Mouse (Mus musculus): Measurements from ENCODE around the gene Dop1b.
"Not testable (repeated sequence)": the region's sequence is repeated elsewhere in the genome, so short reads cannot be mapped to it uniquely, and the experiment has no call there.

Gene Dop1b

DNA sequence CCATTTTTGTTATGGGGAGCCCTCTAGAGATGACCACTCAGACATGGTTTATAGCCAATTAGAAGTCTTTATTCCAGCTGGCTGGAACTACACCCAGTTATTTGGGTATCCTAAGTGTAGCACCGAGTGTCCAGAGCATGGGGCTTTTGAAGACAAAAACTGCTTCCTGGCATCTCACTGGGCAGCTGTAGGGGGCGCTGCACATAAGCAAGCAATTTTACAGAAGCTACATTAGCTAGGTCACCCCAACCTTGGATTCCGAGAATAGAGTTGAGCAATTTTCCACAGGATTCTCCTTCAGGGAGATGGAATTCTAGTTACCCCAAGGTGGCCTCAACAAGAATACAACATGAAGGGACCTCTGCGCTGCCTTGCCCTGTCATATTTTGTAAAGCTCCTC lies 113.1 kb downstream of the Dop1b start:
- intact Hi-C loops (cut with DNase I) = no loop called here

DNA sequence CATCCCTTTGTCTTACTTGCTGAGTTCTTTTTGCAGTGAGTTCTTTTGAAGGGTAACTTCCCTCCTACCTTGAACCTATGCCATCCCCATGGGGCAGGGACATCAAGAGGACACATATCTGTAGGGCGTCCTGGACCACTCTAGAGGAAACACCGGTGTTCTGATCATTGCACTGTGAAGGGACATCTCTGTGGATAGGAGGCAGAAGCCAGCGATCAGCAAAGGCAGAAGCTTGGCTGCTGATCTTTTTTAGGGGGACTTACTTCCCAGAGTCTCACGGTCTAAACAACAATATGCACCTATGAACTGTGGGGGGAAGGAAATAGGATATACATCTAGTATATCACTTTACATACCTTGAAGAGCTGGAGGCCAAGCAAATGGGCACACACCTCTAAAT lies 113.8 kb downstream of the Dop1b start:
- intact Hi-C loops (cut with DNase I) = no loop called here

DNA sequence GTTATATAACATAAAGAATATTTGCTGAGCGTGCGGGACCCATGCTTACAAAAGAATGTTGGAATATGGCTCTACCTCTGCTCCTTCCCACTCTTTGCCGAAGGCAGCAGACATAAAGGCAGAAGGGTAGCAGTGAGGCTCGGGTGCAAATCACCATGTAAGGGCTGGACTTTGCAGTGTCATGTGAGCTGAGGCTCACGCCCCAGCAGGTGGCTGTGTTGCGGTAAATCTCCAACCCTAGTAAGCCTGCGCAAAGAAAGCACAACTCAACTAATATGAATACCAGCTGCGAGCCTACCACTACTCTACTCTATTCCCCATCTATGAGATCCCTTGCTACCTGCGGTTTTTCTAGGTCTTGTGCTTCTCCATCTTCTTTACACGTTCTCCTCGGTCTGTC lies 114.3 kb downstream of the Dop1b start:
- intact Hi-C loops (cut with DNase I) = no loop called here

DNA sequence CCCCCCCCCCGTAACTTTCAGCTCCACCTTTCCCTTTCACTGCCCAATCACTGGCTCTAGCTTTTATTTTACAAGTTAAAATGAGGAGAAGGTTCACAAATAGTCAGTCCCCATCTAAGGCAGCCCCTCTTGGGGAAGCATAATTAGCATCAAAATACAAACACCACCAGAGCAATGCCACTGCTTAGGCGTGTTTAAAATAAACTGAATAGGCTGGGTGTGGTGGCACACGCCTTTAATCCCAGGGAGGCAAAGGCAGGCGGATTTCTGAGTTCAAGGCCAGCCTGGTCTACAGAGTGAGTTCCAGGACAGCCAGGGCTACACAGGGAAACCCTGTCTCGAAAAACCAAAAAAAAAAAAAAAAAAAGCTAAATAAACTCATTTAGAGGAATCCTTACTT lies 114.8 kb downstream of the Dop1b start:
- intact Hi-C loops (cut with DNase I) = not testable (repeated sequence)

DNA sequence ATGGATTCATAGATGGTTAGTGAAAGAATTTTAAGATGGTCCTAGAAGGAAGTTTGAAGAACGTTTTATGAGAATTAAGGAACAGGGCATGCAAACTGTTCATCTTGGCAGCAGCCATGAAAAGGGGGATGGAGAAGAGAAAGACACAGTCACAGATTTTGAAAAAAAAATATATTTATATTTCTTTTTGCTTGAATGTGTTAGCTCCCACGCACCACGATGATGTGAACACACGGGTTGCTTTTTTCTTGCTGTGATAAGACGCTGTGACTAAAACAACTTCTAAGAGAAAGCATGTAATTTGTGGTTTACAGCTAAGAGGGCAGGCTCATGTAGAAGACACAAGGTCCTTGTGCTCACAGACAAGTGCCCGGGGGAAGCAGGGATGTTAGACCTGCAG lies 115.2 kb downstream of the Dop1b start:
- intact Hi-C loops (cut with DNase I) = no loop called here

DNA sequence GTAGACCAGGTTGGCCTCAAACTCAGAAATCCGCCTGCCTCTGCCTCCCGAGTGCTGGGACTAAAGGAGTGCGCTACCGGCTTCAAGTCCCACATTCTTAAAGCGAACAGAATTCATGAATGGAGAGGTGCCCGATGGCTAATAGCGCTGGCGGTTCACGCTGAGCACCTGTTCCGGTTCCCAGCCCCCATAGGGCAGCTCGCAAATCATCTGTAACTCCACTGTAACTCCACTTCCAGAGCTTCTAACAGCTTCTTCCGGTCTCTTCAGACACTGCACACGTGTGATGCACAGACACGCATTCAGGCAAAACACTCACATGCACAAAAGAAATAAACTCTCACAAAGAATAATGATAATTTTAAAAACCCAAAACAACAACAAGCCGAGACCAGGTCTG lies 117.8 kb downstream of the Dop1b start:
- intact Hi-C loops (cut with DNase I) = no loop called here

DNA sequence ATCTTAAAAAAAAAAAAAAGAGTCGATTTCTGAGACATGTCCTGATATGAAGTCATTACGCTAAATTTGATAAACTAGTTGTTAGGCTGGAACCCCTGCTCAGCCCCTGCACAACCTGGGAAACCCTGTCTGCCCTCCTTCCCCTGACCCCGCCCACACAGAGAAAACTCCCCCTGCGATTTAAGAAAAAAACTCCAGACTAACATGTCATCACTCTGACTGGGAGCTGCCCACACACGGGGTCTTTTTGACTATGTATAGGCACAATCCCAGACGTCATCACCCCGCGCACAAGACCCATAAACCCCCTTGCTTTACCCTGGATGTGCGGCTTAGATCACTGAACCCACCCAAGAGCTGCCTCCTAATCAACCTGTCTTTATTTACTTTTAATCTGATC lies 118.4 kb downstream of the Dop1b start:
- intact Hi-C loops (cut with DNase I) = no loop called here

DNA sequence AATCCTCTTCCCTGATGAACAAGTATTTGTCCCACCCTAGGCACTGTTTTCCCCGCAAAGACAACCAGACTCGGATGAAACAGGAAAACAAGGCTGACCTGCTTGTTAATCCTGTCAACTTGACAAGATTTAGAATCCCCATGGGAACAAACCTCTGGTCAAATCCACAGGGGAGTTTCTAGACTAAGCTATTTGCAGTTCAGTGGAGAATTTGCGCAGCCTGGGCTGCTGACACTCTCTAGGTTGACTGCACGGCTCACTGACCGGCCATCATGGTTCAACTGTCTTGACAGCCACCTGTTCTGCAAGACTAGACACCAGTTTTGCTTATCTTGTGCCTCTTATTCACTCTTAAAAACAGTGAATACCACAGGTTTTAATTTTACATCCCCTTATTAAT lies 119.2 kb downstream of the Dop1b start:
- intact Hi-C loops (cut with DNase I) = no loop called here

DNA sequence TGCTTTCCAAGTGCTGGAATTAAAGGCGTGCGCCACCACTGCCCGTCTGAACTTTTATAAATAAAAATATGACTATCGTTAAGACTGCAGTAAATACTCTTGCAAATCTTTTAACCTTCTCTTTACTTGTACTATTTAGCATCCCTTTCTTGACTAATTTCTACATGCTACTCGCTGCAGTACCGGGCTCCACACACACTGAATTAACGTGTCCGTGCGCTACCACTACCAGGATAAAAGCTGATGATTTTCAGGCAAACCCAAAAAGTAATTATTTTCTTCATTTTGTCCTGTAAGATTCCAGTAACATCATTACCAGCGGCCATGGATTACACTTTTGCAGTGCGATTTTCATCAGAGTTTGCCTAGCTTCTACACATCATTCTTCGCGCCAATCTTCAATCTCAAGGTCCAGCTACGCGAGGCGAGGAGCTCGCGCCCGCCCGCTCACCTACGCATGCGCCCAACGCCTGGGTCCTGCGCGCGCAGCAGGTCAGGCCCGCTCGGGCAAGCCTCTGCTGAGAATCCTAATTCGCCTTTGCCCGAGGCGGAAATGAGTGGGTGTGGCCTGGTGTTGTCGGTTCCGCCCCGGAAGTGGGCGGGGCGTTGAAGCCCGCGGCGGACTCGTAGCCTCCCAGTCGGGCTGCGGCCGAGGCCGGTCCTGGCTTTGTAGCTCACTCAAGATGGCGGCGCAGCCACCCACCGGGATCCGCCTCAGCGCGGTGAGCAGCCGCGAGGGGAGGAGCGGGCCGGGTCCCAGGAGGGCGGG lies 120.1 kb downstream of the Dop1b start, which contains the start of gene Morc3:
Gene Morc3, plus strand, starts transcription at position 495 of the 769 bp plus-strand sequence.
- intact Hi-C loops (cut with DNase I) = no loop called here

DNA sequence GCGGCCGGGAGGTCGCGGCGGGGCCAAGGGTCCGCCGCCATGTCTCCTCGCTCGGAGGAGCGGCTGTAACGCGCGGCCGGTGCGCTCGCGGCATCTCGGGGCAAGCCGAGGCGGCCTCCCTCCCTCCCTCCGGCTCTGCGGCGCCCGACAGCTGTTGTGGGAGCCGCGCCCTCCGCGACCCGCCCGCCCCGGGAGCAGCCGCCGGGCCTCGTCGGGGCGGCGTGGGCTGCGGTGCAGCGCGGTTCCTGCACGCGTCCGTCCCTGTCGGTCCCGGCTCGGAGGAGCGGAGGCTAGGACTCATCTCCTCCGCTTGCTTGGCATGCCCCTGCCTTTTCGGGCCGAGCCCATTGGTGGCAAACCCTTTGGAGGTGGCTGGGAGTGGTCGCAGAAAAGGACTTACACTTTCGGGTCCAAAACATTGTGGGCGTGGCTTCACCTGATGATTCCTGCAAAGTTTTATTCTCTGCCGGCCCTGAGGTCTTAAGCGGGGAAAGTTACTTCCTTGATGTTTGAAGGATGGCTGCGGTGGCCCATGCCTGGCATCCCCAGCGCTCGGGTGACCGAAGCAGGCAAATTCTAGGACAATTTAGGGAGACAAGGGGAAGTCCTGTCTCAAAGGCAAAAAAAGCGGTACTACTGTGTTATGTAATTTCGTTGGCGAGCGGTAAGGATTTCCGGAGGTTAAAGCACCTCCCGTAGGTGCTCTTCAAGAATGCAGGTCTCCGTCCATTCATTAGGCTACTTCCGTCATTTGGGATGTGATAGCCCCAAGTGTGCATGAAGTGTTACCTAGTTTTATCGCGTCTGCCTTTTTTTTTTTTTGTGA lies 121.0 kb downstream of the Dop1b start:
- intact Hi-C loops (cut with DNase I) = no loop called here

DNA sequence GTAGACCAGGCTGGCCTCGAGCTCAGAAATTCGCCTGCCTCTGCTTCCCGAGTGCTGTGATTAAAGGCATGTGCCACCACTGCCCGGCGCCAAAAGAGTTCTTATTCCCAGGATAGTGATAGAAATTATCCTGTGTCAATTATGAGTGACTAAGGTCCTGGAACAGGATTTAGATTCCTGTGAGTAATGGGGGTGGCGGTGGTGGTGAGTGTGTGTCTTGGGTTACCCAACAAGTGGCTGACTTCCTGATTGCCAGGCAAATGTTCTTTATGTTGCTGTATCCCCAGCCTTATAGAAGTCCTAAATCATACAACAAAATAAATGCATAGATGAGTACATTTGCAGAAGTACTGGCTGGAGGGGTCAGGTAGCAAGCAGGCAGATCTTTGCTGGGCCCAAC lies 121.8 kb downstream of the Dop1b start:
- intact Hi-C loops (cut with DNase I) = no loop called here

DNA sequence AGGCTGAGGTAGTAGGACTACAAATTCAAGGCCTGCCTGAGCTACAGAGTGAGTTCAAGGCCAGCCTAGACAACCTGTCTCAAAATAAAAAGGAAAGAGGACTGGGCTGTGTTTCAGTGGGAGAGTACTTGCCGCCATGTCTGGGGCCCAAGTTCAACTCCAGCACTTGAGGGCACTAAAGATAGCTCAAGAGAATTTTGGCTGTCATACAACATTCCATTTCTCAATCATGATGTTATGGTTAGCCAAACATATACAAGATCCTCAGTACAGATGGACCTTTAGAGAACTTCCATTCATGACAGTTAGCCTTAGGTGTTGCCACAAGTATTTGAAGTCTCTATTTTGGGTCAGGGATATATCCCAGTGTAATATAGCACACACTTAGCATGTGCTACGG lies 122.4 kb downstream of the Dop1b start:
- intact Hi-C loops (cut with DNase I) = no loop called here

DNA sequence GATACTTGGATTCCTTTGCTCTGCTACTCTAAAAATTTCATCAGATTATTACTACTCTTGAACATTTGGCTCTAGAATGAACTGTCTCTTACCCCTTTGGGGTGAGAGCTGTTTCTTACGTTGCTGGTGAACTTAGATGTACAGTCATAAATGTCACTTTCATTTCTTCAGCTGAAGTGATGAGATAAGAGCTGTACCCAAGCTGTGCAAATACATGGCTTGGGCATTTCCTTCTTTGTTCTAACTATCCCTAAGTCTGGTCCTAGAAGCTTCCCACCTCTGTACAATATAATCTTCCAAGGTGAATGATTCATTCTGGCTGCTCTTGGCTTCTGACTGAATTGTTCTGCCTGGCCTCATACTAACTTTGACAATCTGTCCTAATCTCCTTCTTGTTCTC lies 127.3 kb downstream of the Dop1b start:
- intact Hi-C loops (cut with DNase I) = no loop called here

DNA sequence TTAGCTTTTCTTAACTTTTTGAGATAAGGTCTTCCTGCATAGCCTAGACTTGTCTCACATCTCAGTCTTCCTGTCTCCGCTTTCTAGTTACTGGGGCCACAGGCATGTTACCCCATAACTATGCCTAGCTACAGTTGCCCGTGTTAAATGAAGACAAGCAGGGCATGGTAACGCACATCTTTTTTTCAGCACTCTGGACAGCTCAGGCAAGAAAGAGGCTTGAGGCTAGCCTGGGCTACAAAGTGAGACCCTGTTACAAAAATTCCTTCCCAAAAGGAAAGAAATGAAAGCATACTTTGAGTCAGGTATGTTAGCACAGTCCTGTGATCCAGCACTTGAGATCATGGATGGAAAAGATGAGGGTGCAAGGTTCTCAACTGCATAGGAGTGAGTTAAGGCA lies 138.8 kb downstream of the Dop1b start:
- intact Hi-C loops (cut with DNase I) = no loop called here

DNA sequence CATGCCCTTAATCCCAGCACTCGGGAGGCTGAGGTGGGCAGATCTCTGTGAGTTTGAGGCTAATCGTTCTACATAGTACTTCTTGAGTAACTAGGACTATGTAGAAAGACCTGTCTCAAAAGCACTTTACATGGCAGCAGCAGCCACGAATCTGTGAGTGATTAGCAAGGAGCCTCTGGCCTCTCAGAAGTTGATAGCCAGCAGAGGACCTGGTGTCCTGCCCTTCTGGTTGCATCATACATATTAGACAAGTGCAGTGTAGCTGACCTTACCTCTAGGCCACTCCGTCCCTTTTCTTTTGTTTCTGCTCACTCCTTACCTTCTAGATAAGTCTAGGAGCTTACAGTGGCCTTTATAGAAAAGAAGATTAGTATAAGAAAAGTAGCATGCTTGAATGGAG lies 148.3 kb downstream of the Dop1b start:
- intact Hi-C loops (cut with DNase I) = no loop called here

All from adrenal gland (tissue).